Mouse (Mus musculus) CD4-positive naive resting alpha-beta T cell, adult 57 days (primary cell): ENCODE measurements around the gene Rps17. TPM values are rescaled to one million over a fixed set of nuclear protein-coding genes. Genes with fewer than 3 reads are reported as not detected.

Experiments
- total RNA-seq: library from RNA; stranded (reverse); gene quantifications from one replicate; pipeline ENCODE4 v1.2.4, GENCODE M21; 2023

Gene Rps17
- 2,525 TPM for total RNA-seq

GRCm38 (mm10) chr7:81344544-81345446 lies at the start of gene Rps17:
Gene Rps17, minus strand, starts transcription at chr7:81345254.

Other genes starting within 250 kb of the Rps17 start
- not detected for gene Slc28a1, start 230.5 kb downstream of the Rps17 start, total RNA-seq
- 8.1 TPM for gene Pde8a, start 131.7 kb downstream of the Rps17 start, total RNA-seq
- gene Cpeb1, start 110.2 kb upstream of the Rps17 start, total RNA-seq = not detected
- gene Ap3b2, start 148.7 kb upstream of the Rps17 start, total RNA-seq = not detected
- gene BC048679, start 153.0 kb upstream of the Rps17 start, total RNA-seq = not detected
- gene Fsd2, start 221.7 kb upstream of the Rps17 start, total RNA-seq = 1.2 TPM
- 33.9 TPM for gene Whamm, start 226.0 kb upstream of the Rps17 start, total RNA-seq